Mouse (Mus musculus) ES-E14 (cell line): ENCODE data around the gene Mzf1.

Source experiments
- HCFC1 ChIP-seq: IDR thresholded peaks from 2 replicates; pipeline ENCODE4 v1.6.1; 2012; ENCODE audit warnings: low read length, inconsistent platforms, borderline replicate concordance; ENCODE audit not compliant: insufficient read depth
- MAFK ChIP-seq: IDR thresholded peaks from 2 replicates; pipeline ENCODE4 v1.6.1; 2014; ENCODE audit warnings: mild to moderate bottlenecking, low read depth, low read length, inconsistent platforms; ENCODE audit not compliant: insufficient read depth

- TF ChIP-seq MAFK (no peak), HCFC1 (no peak)
These were observed 22.0 kb downstream of the Mzf1 start for GRCm38 (mm10) chr7:13032541-13032940.
